Mouse (Mus musculus) ovary, adult 18-20 months (tissue): ENCODE results near the gene Ildr1.

Source experiments
- DNase-seq: peaks from one replicate; pipeline ENCODE4 v3.0.0; 2022; ENCODE audit warnings: low spot score, mixed read lengths

The Ildr1 gene

GRCm38 (mm10) chr16:36771703-36772102 is 77.9 kb downstream of the Ildr1 start:
- no peak for DNase-seq

- DNase-seq, result no peak
Observed at GRCm38 (mm10) chr16:36772996-36773395, 79.2 kb downstream of the Ildr1 start.

GRCm38 (mm10) chr16:36775658-36776057 is 81.9 kb downstream of the Ildr1 start:
- no peak for DNase-seq
